Mouse (Mus musculus) spleen, embryonic (tissue): ENCODE measurements around the gene Fgf14.
"Not testable (repeated sequence)": the region's sequence is repeated elsewhere in the genome, so short reads cannot be mapped to it uniquely, and the experiment has no call there.

Experiments
- CTCF ChIA-PET: fragments of 350-600 bp; sonication (Branson Sonifier 250); formaldehyde crosslinking; loops from one replicate; lab custom pipeline; 2022; lab: Charles Lee

Fgf14 gene

DNA sequence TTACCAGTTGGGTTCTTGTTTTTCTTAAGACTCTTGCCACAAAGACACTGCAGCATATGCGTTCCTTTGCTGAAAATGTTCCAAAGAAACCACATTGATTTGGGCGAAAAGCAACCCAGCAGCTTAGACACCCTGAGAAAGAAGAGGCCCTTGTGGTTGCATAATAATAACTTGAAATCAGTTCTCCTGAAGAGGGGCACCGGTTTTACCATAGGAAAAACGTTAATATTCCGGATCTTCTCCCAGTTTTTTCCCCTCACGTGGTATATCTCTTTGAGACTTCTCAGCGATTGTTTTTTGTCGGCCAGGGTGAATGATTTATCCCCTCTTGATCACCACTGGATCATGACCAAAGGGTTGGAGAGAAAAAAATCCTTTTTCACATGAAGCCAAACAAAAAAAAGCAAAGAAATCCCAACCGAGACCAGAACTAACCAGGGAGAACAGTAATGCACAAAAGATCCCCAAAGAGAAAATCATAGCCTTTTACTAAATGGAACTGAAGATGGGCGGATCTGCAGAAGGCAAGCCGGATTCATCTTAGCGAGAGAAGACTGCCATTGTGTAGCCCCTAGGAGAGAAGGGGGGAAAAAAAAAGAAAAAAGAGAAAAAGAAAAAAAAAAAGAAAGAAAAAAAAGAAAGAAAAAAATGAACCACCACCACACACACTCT, at the start of gene Fgf14:
Fgf14 (minus strand) TSS at position 622 of the 672 bp plus-strand sequence.
- CTCF ChIA-PET, result no interaction called here

DNA sequence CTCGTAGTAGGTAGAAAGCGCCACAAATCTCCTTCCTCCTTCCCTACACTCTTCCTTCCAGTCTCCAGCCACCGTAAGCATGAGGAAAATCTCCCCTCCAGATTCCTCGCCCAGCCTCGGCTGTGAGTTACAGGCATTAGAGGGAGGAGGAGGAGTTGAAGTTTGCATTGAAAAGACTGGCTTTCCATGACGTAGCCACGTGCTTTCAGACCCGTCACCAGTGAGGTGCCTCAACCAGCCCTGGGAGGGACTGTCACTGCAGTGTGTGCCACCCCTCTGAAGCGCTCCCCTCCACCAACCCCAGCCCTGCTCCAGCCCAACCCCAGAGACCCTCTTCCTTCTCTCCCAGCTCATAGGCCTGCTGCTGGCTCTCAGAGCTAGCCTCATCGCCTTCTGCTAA, 452 bp upstream of the Fgf14 start:
- CTCF ChIA-PET, result no interaction called here

DNA sequence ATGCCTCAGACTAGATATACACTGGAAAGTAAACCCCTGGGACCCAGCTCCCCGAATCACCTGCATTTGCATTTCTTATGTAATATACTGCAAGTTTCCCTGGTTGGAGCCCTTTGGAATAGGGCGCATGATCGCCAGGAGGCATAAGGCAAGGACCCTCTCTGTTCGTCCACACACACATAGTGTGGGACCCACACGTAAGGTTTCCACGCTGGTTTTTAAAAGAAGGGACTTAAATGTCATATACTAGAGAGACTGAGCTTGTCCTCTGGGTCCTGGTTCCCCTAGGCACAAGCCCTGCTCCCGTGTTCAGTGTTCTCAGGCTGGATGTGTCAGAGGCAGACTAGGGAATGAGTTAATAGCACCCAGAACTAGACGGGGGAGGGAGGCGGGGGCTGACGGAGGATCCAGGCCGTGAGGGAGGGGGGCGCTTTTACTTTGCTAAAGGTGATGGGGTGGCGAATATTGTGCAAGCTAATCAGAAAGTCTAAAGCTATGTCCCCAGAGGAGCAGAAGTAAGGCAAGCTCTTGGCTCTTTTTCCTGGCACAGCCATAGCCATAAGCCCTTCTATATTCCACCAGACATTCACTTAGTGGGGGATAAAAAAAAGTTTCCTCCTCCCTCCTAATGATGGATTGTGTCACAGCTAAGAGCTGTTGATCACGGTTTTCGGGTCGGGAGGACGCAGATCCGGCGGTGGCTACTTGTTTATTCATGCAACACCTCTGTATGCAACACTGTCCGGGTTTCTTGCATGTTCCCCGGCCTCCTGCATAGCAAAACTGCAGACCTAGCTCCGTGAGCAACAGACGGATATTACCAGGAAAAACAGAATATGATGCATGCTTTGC, 1.0 kb downstream of the Fgf14 start:
- CTCF ChIA-PET, result no interaction called here

DNA sequence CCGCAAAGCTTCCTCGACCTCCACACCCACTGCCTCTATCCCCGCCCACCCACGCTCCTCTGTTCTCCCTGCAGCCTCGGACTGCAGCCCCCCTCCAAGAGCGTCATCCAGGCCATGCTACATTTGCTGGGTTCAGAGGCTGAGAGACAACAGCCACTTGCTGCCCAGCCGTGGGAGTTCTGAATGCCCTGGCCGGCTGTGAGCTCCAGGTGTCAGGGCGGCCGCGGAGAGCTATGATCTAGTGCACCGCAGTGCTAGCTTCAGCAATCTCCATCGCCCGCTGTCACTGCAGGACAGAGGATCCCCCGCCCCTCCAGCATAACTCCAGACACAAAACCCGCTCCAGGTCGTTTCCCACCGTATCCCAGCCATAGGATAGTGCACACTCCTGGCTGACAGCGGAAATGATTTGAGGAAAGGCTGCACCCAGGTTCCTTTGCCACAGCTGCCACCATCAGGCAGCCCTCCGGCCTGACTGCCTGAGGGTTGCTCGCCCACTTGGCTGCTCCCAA, 1.7 kb downstream of the Fgf14 start:
- CTCF ChIA-PET, result no interaction called here

DNA sequence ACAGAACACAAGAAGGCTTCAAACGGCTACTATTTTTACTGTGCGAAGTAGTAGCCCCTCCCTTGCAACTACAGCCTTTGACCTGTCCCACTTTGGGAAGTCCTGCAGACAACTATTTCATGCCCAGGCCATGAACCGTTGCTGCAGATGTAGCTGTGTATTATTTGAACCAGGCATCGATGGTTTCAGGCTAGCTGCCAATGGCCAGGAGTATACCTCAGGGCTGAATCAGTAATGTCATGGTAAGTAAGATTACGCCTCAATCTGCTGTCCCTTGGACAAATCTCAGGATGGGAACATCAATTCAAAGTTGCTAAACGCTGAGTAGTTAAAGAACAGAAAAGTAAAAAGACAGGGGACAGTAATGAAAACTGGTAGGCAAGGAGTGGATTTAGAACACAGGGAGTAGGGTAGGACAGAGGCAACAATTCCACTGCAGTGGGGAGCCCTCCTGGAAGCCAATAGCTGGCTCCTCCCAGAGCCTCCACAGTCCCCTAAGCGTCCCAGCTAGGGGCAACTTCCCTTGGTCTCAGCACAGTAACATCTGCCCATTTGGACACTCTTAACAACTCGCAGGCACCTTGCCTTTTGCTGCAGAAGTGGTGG, 2.3 kb downstream of the Fgf14 start:
- CTCF ChIA-PET, result no interaction called here

DNA sequence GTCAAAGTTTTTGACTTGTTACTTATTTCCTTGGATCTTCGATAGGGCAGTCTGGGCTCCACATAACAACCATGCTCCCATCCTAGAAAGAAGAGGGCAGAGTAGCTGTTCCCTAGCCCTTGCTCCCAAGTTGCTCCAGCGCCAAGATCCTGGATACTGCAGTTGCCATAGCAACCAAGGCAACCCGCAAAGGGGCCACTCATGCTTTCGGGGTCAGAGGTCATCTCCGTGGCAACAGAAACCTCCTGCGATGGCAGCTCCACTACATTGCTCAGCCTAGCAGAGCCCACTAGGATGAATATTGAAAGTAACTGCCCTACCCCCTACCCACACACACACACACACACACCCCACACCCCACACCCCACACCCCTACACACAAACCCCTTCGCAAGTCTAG, 7.2 kb downstream of the Fgf14 start:
- CTCF ChIA-PET, result no interaction called here

DNA sequence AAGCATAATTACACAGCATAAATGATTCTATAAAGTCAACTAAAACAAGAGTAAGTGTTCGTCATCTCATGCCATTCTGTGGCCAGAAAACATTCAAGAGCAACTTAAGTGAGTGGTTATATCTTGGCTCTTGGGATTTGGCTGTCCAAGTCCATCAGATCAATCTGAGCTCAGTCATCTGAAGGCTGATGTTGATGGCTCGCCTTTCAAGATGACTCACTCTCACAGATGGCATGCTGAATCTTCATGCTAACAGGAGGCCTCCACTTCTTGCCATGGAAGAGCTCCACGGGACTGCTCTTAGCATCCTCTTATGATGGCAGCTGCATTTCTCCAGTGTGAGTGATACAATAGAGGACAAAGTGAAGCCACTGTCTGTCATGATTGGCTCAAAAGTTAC, 34.1 kb downstream of the Fgf14 start:
- CTCF ChIA-PET, result no interaction called here

DNA sequence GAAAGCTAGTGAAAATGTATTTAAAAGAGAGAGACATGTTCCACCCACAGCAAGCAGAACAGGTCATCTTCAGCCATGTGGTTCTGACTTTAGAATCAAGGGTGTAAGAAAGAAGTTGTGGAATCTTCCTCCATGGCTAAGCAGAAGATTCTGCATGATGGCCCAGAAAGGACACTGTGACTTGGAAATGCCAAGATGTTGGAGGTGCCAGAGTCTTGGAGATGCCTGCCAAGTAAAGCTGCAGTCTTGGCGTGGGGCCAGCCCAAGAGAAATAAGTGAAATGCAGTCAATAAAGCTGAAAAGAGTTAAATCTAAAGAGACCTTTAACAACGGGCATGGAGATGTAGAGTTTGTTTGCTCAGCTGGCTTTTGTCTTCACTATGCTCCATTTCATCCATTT, 42.0 kb downstream of the Fgf14 start:
- CTCF ChIA-PET, result no interaction called here

DNA sequence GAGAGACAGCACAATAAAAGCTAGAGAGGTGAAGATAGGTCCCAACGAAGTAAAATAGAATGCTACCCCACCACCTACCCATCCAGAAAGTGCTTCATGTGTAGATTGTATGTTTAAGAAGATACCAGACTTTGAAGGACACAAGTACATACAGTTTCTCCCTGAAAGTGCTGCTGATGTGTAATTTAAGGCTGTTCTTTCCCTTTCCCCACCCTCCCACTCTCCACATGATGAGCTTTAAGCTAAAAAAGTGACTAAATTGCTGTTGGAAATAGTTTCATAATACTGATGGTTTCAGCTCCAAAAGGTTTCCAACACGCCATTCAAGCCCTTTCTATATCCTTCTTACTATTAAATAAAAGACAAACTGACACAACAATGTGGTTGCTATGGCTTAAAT, 63.5 kb downstream of the Fgf14 start:
- CTCF ChIA-PET, result no interaction called here

DNA sequence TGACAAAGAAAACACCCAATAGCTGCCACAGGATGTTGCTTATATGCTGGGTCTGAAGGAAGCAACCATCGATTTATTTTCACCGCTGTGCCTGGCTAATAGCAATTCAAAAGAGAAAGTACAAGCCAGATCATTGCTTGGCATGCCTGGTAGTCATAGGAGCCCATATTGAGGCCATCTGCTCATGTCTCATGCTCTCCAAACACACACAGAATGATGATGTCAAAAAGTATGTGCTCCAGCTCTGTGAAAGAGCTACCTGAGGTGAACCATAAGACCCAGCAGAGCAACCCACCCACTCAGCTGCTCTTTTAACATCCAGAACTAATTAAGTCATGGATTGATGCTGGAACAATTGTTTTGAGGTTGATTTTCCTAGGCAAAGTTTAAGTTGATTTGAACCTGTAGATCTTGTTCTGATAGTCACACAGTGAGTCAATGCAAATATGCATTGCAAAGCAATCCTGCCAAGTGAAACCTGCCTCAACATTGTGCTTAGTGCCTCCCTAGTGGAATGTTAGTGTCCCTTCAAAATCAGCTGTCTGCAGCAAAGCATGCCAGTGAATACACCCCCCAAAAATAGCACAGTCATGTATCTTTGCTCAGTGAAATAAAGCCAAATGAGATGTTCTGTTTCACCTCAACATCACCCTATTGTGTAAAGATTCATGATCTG, 70.8 kb downstream of the Fgf14 start:
- CTCF ChIA-PET, result no interaction called here

DNA sequence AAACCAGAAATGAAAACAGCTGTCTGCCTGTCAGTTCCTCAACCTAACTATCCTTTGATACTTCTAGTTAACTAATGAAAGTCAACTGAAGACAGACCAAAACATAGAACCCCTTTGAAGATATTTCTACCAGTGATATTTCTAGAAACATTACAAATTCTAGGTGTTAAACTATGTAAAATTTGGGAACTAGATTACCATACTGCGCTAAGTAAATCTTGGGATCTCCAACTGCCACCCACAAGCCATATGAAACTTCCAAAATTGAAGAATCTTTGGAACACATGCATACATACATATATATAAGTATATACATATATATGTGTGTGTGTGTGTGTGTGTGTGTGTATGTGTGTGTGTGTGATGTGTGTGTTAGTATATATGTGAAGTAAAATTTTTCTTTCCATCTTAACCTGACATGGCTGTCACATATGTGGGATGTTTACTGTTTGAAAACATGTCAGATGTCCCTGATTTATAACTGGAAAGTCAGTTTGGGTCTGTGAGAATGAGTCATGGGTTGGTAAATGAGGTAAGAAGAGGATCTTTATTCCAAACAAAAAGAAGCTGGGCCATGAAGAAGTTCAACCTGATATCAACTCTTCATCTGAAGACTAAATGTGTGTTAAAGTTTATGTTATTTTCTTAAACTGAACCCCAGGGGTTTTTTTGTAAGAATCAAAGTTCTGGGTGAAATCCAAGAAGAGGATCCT, 71.7 kb downstream of the Fgf14 start:
- CTCF ChIA-PET, result no interaction called here

DNA sequence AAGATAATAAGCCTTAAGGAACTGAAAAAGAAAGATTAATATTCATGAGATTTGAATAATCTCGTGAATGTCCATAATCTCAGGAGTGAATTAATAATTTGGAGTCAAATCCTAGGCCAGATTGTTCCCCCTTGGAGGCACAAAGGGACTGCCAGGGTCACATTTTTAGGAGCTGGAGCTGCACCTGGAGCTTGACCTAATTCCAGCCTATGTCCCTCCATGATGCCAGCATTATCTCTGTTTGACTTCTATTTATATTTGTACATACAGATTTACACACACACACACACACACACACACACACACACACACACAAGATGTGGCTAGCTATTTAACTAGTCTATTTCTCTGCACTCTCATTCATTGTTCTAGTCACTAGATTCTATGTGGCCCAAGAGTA, 100.4 kb downstream of the Fgf14 start:
- CTCF ChIA-PET, result no interaction called here

DNA sequence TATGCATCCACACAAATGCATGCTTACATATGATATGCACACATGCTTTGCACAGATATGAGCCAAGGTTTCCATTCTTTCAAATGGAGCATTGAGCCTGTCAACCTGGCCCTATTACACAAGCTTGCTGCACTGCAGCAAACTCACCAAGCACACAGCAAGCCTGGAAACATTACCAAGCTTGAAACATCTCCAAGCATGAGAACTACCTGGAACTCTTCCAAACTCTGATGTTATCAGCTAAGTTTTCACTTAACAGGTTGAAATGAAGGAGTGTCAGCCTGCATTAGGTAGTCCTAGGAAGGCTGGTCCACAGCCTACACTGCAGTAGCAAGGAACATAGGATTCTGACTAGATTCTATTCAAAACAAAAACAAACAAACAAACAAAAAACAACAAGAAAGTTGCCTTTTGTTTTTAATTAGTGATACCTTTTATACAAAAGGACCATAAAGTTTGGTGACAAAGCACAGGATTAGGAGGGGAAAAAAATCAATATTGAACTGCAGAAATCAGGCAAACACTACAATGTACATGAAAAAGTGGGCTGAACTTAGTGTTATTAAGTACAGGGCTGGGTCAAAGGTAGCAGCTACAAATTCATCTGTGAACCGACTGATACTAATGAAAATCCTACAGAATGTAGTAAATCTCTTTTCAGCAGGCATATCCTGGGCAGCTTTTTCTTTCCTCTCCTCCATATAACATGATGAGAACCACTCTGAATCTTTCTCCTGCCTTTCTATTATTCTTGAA, 101.6 kb downstream of the Fgf14 start:
- CTCF ChIA-PET, result no interaction called here

DNA sequence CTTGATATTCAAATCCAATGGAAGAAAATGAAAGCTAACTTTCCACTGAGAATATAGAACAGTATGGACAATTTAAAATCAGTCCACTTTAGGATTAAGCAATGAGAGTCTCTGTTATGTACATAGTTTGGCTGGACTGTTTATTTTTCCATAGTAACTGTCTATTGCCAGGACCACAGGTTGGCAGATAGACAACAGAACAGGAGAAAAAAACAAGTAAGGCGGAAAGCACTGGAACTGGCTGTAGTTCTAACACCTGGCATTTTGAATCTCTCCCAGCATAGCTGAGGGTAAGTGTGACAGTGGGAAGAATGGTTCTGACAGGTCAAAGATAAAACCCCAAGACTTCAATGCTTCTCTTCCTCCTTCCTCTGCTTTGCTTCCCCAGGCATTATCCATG, 110.5 kb downstream of the Fgf14 start:
- CTCF ChIA-PET, result no interaction called here

DNA sequence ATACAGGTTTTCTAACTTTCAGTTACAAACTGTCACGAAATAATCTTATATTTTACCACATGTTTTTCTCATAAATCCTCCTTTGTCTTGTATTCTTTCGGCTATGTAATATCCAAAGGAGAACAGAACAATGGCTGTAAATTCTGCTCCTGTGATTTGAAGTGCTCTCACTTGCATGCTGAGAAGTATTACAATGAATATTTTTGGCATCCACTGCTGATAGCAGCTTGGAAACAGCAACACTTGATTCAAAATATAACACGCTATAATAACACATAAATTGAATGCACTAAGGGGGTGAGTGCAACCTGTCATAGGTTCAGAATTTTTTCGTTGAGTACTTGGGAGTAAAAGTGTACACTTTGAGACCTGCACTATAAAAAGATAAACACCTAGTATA, 115.4 kb downstream of the Fgf14 start:
- CTCF ChIA-PET, result no interaction called here

DNA sequence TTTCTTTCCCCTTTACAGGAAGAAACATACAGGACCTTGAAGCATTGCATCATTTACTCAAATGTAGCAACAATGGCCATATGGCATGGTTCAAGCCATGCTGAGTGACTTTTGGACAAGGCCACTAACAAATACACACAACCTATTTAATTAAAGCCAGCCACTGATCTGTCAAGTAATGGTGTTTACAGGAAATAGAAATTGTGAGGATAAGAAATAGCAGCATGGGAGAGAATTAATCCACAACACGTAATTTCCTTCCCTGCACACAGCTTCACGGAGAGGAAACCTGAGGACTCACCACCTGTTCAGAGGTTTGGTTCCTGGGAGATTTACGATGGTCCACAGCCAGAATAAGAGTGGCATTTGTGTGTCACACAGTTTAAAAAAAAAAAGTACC, 140.8 kb downstream of the Fgf14 start:
- CTCF ChIA-PET, result no interaction called here

DNA sequence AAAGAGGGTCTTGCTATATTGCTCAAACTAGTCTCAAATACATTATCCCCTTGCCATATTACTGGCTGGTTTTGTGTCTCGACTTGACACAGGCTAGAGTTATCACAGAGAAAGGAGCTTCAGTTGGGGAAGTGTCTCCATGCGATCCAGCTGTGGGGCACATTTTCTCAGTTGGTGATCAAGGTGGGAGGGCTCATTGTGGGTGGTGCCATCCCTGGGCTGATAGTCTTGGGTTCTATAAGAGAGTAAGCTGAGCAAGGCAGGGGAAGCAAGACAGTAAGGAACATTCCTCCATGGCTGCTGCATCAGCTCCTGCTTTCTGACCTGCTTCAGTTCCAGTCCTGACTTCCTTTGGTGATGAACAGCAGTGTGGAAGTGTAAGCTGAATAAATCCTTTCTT, 141.6 kb downstream of the Fgf14 start:
- CTCF ChIA-PET, result not testable (repeated sequence)

DNA sequence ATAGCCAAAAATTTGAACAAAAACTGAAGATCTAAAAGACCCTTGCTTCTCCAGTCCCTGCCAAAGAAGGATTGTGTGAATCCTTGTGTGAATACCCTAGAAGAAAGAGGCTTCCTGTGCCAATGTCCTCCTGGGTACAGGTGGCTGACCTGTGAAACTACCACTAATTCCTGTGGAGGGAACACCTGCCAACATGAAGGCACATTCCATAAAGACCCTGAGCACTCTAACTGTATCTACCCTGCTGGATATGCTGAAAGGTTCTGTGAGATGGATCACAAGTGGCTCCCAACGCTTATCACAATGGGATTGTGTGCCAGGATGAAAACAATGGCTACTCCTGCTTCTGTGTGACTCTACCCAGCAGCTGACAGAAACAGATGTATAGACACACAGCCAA, 144.9 kb downstream of the Fgf14 start:
- CTCF ChIA-PET, result no interaction called here

DNA sequence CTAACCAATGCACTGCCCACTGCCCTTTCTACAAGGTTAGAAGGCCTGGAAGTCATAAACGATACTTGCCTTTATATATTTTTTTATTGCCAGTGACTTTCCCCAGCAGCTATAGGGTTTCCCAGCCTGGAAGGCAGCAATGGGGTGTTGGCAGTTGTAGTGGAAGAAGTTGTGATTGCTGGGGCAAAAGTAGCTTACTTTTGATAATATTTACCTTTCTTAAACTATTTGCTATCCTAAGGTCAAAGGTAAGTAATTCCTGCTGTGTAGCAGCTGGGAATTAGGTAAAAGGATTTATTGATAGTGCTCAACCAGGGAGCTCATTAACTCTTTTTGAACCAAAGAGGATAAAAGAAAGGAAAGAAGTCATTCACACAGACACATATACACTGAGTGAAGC, 164.9 kb downstream of the Fgf14 start:
- CTCF ChIA-PET, result no interaction called here

DNA sequence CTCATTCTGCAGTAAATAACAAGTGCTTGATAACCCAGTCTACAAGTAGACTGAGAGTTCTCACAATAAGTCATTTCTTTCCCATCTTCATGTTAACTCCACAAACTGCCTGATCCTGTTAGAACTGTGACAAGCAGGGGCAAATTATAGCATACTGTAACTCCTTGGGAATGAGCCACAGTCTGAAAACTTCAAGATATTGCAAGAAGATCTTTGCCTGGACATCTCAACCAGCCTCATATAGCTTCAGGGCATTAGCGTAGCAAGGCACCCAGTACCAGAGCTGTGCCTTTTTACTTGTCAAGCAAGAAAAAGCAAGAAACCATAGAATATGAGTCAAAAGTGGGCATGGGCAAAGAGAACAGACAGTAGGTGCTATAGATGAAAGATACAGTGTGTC, 188.0 kb downstream of the Fgf14 start:
- CTCF ChIA-PET, result no interaction called here

DNA sequence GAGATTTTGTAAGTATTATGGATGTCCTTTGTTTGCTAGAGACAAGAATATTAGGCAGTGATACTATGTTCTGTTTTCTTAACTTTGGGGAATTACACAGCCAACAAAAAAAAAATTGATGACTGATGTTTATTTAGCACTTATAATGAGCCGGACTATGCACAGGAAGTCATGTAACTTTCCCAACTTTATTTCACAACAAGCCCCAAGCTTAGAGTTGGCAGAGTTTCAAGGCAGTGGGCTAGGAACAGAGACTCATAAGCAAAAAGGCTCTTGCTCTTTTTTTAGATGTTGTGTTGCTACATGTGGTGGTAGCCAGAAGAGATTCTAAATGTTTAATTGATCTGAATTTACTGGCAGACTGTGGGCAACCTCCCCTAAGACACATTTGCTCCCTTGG, 191.7 kb downstream of the Fgf14 start:
- CTCF ChIA-PET, result no interaction called here
